Mouse (Mus musculus): ENCODE measurements around the gene Tgfb3.

The Tgfb3 gene

DNA sequence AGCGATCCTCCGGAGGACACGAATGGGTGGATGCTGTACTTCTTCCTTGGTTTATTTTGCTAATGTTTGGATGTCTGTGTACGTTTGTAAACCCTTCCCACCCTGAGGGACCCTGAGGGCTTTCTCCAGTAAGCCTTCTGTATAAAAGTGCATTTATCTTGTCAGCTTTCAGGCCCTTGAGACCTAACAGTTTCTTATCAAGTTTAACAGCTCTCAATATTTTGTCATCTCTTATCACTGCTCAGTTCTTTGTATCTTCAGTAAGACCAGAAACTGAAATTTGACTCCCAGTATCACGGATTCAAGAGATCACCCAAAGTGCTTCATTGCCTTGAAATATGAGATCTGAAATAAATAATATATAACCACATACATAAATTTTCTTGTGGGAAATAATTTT, 47.9 kb downstream of the Tgfb3 start:
- DNase-seq (ENCODE audit: low read depth), result no peak

DNA sequence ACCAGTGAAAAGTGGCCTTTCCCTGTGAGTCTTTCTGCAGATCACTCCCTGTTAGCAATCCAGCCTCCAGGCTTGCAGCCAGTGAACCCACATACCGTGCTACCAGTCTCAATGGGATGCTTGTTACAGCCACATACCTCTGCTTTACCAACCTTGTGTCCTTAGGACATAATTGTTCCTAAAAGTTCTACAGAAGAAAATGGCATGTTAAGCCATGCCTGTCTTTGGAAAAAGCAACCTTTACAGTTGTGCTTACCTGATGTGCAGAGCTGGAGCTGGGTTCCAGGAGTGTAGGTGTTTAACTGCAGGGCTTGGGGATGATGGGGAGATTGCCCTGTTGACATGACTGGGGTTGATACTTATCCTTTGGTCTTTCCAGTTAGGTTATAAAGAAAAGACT, 51.1 kb downstream of the Tgfb3 start:
- DNase-seq (ENCODE audit: low read depth), result no peak

DNA sequence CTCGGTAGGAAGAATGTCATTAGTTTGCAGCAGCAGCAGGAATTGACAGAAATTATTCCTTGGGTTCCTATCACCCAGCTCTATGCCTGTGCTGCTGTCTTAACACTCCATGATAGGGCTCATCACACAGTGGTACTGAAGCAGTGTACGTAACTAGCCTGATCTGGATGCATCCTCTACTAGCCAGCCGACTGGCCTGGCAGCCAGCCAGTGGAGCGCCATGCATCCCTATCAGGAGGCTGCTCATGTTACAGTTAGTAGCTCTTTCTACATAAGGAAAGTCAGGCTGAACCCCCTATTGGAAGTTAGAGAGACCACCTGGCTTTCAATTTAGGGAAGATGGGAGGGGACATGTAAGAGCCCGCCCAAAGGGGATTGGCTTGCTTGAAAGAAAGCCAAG, 51.8 kb downstream of the Tgfb3 start:
- DNase-seq (ENCODE audit: low read depth), result no peak

DNA sequence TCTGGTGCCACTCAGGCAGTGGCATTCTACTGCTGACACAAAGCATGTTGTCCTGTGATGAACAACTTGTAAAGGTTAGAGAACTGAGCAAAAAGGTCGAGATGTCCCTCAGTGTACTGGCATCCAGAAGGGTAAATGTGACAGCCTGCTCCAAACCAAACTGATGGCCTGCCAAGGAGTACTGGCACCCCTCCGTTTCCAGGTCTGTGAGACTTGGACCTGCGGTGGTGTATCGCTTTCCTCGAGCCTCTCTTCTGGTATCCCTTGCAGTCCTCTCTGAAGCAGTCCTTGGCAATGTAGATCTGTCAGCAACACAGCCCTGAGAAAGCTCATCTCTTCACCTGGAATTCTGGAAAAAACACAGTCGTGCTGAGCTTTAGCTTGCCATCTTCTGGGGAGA, 53.4 kb downstream of the Tgfb3 start:
- DNase-seq (ENCODE audit: low read depth), result no peak

DNA sequence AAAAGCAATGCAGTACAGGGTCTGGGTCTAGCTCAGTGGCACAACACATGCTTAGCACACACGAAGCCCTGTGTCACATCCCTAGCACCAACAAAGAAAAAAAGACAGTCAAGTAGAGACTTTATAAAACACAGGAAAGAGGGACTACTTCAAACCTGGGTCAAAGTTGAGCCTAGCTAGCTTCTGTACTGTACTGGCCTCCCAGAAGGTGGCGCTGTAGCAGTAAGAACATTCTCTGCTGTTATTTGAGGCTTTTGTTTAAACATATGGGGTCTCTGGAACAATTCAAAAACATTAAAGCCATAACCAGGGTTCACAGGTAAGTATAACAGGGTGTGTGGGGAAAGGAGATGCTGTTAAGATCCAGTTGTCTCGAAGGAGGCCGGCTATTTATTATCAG, 54.4 kb downstream of the Tgfb3 start:
- no peak for DNase-seq (ENCODE audit: low read depth)

DNA sequence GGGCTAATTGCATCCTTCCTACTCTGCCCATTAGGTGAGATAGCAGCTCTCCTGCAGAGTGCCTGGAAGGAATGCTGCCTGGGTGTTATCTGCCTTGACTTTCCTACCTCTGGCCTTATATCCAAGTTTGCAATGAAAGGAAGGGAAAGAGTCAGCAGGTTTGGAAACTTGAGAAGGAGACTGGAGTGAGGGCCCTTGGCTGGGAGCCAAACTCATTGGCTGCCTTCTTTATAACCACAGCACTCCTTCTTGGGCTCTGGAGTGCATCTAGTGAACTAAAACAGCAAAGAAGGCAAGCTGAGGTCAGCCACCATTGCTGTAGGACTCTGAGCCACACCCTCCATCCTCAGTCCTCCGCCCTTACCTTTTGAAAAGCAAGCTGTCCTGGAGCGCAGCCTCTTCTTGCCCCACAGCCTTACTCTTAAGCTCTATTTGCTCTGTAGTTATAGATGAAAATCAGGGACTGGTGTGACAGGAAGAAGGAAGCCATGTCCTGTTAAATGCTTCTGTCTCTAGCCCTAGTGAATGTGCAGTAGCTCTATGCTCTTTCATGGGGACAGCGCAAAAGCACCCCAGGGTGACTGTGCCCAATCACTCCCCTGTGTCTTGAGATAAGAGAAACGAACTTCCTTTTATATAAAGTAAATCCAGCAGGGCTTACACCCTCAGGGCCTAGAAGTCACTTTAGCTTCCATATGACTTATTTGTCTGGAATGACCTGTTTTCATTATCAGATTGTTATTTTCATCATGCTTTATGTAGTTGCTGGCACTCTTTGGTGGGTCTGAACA, 55.6 kb downstream of the Tgfb3 start:
- peak; percentile 73 for DNase-seq (ENCODE audit: low read depth)

DNA sequence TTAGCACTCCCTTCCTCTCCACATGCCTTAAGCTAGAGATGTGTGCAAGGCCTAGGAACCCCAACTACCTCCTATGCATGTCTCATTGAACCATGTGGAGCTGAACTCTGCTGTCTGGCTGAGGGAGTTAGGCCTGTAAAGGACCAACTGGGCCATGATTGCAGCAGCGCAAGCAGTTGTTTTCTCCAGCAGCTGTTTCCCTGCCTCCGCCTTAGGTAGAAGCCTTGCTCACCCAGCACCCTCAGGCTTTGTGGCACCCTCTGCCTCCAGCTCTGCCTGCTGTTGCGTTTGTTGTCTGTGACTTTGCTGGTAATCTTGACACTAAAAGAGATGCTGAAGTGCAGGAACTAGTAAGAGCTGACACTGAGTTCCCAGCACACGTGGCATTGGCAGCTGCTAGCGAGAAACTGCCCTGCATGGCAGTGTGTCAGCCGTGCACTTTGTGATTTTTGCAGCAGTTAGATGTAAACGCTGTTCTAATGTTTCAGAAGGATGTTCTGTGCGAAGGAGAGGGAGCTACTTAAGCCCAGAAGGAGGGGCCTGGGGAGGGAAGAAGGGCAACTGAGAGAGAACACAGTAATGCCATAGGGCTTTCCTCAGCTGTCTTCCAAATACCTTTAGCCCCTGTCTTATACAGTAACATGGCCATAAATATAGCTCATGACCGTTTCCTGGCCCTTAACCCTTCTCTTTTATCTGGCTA, 56.4 kb downstream of the Tgfb3 start:
- no peak for DNase-seq (ENCODE audit: low read depth)

DNA sequence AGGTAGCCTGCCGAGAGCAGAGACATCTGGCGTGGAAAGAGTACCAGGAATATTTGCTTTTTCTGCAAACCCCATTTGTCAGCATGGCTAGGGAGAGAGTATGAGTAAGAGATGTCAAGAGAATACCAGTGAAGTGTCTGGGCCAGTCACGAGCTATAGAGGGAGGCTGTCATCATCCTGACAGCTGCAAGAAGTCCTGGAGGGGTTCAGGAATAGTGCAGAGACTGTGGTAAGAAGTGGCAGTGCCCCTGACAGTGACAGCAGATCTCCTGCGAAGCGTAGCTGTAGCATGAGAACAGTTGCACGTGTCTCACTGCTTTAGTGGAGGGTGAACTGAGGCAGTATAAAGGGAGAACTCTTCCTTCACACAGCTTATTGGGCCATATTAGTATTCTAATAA, 57.3 kb downstream of the Tgfb3 start:
- DNase-seq (ENCODE audit: low read depth), result no peak

DNA sequence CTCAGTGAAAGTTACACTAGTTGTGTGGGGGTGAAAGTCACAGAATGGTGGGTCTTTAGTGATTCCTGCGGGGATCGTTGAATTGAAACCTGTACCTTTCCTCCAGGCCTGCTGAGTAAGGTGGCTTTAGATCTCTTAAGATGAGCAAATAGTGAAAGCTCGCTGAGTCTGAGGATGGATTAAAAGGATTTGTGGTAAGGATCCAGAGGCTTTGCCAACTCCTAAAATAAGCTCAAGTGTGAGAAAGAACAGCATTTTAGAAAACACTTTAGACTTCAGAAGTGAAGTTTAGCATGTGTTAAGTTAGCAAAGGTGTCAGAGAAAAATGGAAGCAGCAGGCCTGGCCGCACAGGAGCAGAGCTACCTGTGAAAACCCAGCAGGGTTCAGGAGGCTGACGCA, 61.5 kb downstream of the Tgfb3 start:
- no peak for DNase-seq (ENCODE audit: low read depth)

DNA sequence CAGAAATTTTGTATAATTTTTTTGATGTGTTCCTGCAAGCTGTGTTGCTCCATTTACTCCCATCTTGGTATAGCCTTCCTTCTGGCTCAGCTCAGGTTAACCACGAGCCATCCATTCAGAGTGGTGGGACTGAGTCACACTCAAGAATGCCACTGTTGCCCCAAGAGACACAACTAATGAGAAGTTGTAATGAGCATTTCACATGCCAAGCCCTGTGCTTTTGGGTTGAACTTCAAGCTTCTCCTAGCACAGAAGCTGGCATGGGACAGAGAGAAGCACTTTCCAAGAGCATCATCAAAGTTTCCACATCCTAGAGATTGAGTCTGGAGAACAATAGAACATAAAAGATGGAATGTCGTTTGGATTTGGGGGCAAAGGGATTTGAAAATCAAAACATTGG, 63.7 kb downstream of the Tgfb3 start:
- DNase-seq (ENCODE audit: low read depth), result peak; percentile 61

DNA sequence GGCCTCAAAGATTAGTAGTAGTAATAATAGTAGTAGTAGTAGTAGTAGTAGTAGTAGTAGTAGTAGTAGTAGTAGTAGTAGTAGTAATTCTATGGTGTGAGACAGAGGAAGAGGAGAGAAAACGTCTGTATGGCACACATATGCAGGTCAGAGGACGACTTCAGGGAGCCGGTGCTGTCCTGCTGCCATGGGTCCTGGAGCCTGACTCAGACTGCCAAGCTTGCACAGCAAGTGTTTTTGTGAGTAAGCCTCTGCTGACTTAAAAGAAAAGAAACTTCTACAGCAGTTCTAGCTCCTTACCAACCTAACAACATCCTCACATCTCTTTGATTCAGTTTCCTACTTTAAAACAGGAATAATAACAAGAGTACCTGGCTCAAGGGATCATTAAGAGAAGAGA, 64.2 kb downstream of the Tgfb3 start:
- DNase-seq (ENCODE audit: low read depth), result no peak

DNA sequence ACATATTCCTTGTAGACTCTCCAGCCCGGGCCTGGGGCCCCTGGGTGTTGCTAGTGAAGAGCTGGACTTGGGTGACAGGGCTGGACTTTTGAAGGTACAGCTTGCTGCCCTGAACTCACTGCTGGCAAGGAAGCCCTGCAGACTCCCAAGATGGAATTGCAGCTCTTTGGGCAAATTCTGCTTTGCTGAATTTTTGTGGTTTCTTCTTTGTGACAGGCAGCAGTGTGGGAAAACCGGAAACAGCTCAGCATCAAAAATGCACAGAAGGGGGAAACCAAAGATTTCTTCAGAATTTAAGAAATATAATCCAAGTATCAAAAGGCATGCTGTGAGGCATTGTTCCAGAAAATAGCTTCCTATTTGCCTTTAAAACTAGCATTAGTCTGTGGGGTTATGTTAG, 64.7 kb downstream of the Tgfb3 start:
- peak; percentile 65 for DNase-seq (ENCODE audit: low read depth)

DNA sequence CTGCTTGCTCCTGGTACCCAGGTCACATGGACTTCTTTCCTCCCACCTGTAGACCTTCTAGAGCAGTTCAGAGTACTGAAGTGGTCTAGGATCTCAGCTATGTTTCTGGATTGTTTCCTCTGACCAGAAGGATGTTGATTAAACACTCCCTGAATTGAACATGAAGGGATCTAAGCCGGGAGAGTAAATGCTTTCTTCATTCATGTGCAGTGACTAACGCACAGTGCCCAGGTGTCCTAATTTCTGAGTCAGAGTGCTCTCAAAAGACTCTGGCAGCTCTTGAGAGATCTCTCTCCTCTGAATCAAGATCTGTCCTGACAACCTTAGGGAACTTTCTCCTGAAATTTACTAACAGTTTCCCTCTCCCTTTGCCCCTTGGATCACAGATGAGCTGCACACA, 66.6 kb downstream of the Tgfb3 start:
- DNase-seq (ENCODE audit: low read depth), result no peak

DNA sequence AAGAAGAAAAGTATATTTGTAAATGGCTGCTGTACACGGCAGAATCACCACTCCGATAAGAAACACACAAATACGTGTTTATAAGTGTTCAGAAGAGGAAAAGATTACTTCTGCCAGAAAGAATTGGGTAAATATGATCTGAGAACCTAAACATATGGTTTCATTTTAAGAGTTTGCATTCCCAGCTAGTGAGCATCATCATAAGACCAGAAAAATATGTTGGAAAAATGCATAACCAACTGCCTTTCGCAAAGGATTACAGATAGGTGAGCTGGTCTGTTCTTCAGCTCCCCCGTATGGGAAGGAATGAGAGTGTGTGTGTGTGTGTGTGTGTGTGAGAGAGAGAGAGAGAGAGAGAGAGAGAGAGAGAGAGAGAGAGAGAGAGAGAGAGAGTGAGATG, 68.2 kb downstream of the Tgfb3 start:
- no peak for DNase-seq (ENCODE audit: low read depth)

DNA sequence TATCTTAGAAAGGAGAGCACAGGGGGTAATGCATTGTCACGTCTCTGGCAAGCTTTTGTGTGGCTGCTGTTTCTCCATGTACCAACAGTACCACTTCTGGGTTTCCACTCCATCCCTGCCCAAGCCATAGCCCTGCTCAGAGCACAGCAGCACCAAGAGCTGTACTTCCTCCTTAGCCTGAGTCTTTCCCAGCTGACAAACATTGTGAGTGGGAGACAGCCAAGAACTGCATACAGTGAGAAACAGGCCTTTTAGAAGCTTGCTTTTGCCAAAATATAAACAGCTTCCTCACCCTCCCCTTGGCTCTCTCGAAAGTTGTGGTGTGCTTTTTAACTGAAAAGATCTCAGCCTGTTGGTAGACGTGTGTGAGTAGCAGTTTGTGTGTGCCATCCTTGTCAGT, 71.5 kb downstream of the Tgfb3 start:
- DNase-seq (ENCODE audit: low read depth), result no peak
